Mouse (Mus musculus): ENCODE data around the gene Ubtfl1. TPM values are rescaled to one million over a fixed set of nuclear protein-coding genes. Genes with fewer than 3 reads are reported as not detected.

The Ubtfl1 gene
- total RNA-seq (2023) = not detected

GRCm38 (mm10) chr9:18404118-18404517, at the start of gene Ubtfl1:
TSS of gene Ubtfl1 (plus strand) at chr9:18404418.

GRCm38 (mm10) chr9:18402895-18403294, 1.3 kb upstream of the Ubtfl1 start, which contains the start of gene Naalad2:
TSS of gene Naalad2 (minus strand) at chr9:18402995.

GRCm38 (mm10) chr9:18430354-18430753, 26.1 kb downstream of the Ubtfl1 start, which contains the start of gene Mbd3l2:
TSS of gene Mbd3l2 (plus strand) at chr9:18430654.

Other genes starting within 250 kb of the Ubtfl1 start
- gene Chordc1, start 112.3 kb upstream of the Ubtfl1 start, total RNA-seq (2023) = 106 TPM
- not detected for gene Naalad2, start 1.4 kb upstream of the Ubtfl1 start, total RNA-seq (2023)
- not detected for gene Mbd3l2, start 26.2 kb downstream of the Ubtfl1 start, total RNA-seq (2023)
- 3.7 TPM for gene Zfp558, start 73.8 kb downstream of the Ubtfl1 start, total RNA-seq (2023)
- gene Mbd3l1, start 73.9 kb downstream of the Ubtfl1 start, total RNA-seq (2023) = not detected